Mouse (Mus musculus): ENCODE measurements around the gene Mms19. TPM values are rescaled to one million over a fixed set of nuclear protein-coding genes. Genes with fewer than 3 reads are reported as not detected.

The Mms19 gene
- total RNA-seq, 2 experiments from 2014 or later: 34.7 to 38.2 TPM

- Histone ChIP-seq H3K4me3 (no peak overlapping the region), H3K27ac (no peak overlapping the region)
- intact Hi-C loops (cut with DNase I): no loop called here
- TF ChIP-seq CTCF (IDR thresholded peaks at IDR 0.05): no peak
- DNase-seq (ENCODE audit: extremely low spot score in 1 of 2, low spot score in 2 of 2): no peak
These were observed 14.5 kb upstream of the Mms19 start for GRCm38 (mm10) chr19:41995483-41995882.

GRCm38 (mm10) chr19:41994023-41994422 is 13.1 kb upstream of the Mms19 start:
- Histone ChIP-seq H3K4me3 (no peak overlapping the region), H3K27ac (no peak overlapping the region)
- DNase-seq (ENCODE audit: extremely low spot score in 1 of 2, low spot score in 2 of 2): no peak
- no peak for TF ChIP-seq CTCF (IDR thresholded peaks at IDR 0.05)
- intact Hi-C loops (cut with DNase I): no loop called here

- peak; percentile 69 to 70 for DNase-seq (ENCODE audit: extremely low spot score in 1 of 2, low spot score in 2 of 2)
- H3K27ac ChIP-seq: no peak overlapping the region
- no peak overlapping the region for H3K4me3 ChIP-seq
- no peak for TF ChIP-seq CTCF (IDR thresholded peaks at IDR 0.05)
- intact Hi-C loops (cut with DNase I): no loop called here
These were observed 12.5 kb upstream of the Mms19 start for GRCm38 (mm10) chr19:41993484-41993883.

GRCm38 (mm10) chr19:41992971-41993370 is 12.0 kb upstream of the Mms19 start:
- TF ChIP-seq CTCF (IDR thresholded peaks at IDR 0.05): no peak

GRCm38 (mm10) chr19:41991926-41992477 is 11.0 kb upstream of the Mms19 start:
- Histone ChIP-seq H3K27ac (no peak overlapping the region), H3K4me3 (no peak overlapping the region)
- DNase-seq (ENCODE audit: extremely low spot score in 1 of 2, low spot score in 2 of 2): no peak
- TF ChIP-seq CTCF (IDR thresholded peaks at IDR 0.05): no peak
- intact Hi-C loops (cut with DNase I): no loop called here

More at GRCm38 (mm10) chr19:41992971-41993370, 12.0 kb upstream of the Mms19 start:
- no peak overlapping the region for H3K4me3 ChIP-seq
- no peak for DNase-seq (ENCODE audit: extremely low spot score in 1 of 2, low spot score in 2 of 2)
- H3K27ac ChIP-seq: no peak overlapping the region
- intact Hi-C loops (cut with DNase I): no loop called here

- intact Hi-C loops (cut with DNase I): loop anchor here (5.0 kb wide), 1 partner anchor 97 kb away; the partner anchor contains the start of gene Morn4
These were observed 8.9 kb upstream of the Mms19 start for GRCm38 (mm10) chr19:41989810-41990209.

GRCm38 (mm10) chr19:41987206-41987605 is 6.2 kb upstream of the Mms19 start:
- no peak for TF ChIP-seq CTCF (IDR thresholded peaks at IDR 0.05)

More at GRCm38 (mm10) chr19:41989810-41990209, 8.9 kb upstream of the Mms19 start:
- no peak for TF ChIP-seq CTCF (IDR thresholded peaks at IDR 0.05)
- Histone ChIP-seq H3K4me3 (no peak overlapping the region), H3K27ac (no peak overlapping the region)
- no peak for DNase-seq (ENCODE audit: extremely low spot score in 1 of 2, low spot score in 2 of 2)

GRCm38 (mm10) chr19:41985994-41986393 is 5.0 kb upstream of the Mms19 start:
- no peak for DNase-seq (ENCODE audit: extremely low spot score in 1 of 2, low spot score in 2 of 2)
- intact Hi-C loops (cut with DNase I): loop anchor here (5.0 kb wide), 1 partner anchor 101 kb away; the partner anchor contains the start of gene Morn4
- TF ChIP-seq CTCF (IDR thresholded peaks at IDR 0.05): no peak
- Histone ChIP-seq H3K4me3 (no peak overlapping the region), H3K27ac (no peak overlapping the region)

More at GRCm38 (mm10) chr19:41987206-41987605, 6.2 kb upstream of the Mms19 start:
- H3K27ac ChIP-seq: no peak overlapping the region
- intact Hi-C loops (cut with DNase I): loop anchor here (5.0 kb wide), 1 partner anchor 100 kb away; the partner anchor contains the start of gene Morn4
- no peak for DNase-seq (ENCODE audit: extremely low spot score in 1 of 2, low spot score in 2 of 2)
- no peak overlapping the region for H3K4me3 ChIP-seq

- intact Hi-C loops (cut with DNase I): no loop called here
- no peak for DNase-seq (ENCODE audit: extremely low spot score in 1 of 2, low spot score in 2 of 2)
- TF ChIP-seq CTCF (IDR thresholded peaks at IDR 0.05): no peak
- peak overlapping the region; percentile 74 for H3K4me3 ChIP-seq
- H3K27ac ChIP-seq: no peak overlapping the region; the same call in 1 of the 2 replicates
These were observed 1.8 kb upstream of the Mms19 start for GRCm38 (mm10) chr19:41982791-41983150.

GRCm38 (mm10) chr19:41981931-41982790 is 1.2 kb upstream of the Mms19 start:
- intact Hi-C loops (cut with DNase I): loop anchor here (2.0 kb wide), 1 partner anchor 45 kb away; no protein-coding TSS in a partner anchor
- H3K4me3 ChIP-seq: peak overlapping the region; percentile 74
- DNase-seq (ENCODE audit: extremely low spot score in 1 of 2, low spot score in 2 of 2): no peak
- no peak for TF ChIP-seq CTCF (IDR thresholded peaks at IDR 0.05)
- peak overlapping the region; percentile 81 for H3K27ac ChIP-seq

GRCm38 (mm10) chr19:41981595-41981927 is 604 bp upstream of the Mms19 start, which contains the start of gene Ubtd1:
Gene Ubtd1, plus strand, starts transcription at chr19:41981763.
- Histone ChIP-seq H3K27ac (peak within 1 kb of the TSS; percentile 89), H3K4me3 (peak within 1 kb of the TSS; percentile 74)
- intact Hi-C loops (cut with DNase I): loop anchor here (2.0 kb wide), 1 partner anchor 45 kb away; no protein-coding TSS in a partner anchor
- no peak for TF ChIP-seq CTCF (IDR thresholded peaks at IDR 0.05)
- no peak for DNase-seq (ENCODE audit: extremely low spot score in 1 of 2, low spot score in 2 of 2)

- no peak for TF ChIP-seq CTCF (IDR thresholded peaks at IDR 0.05)
- intact Hi-C loops (cut with DNase I): loop anchor here (2.0 kb wide), 1 partner anchor 46 kb away; no protein-coding TSS in a partner anchor
- H3K27ac ChIP-seq: peak overlapping the region; percentile 89
- peak overlapping the region; percentile 74 for H3K4me3 ChIP-seq
- no peak for DNase-seq (ENCODE audit: extremely low spot score in 1 of 2, low spot score in 2 of 2)
These were observed 537 bp downstream of the Mms19 start for GRCm38 (mm10) chr19:41980422-41980818.

Measured in left cerebral cortex, adult 2 months (tissue).